15 mouse cellular contexts compared by ENCODE assay signal in the genomic region with DNA sequence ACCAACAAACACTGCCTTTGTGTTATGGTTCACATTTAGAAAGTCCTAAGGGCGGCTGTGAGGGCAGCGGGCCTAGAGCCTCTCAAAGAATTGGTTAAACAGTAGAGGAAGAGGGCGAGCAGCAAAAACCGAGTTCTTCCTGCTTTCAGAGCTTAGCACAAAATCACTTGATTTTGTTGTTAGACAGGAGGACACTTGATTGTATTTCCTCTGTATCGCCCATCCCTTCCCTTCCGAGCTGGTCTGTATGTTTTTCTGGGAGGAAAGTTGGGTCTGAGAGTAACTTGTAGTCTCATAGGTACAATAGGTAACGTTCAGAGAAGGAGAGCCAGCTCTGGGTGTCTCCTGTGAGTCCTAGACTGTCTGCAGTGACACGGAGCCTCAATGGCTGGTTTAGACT.
"Had no signal": no experiment of that assay in that cellular context is flagged by ENCODE, and none has a peak within 500 bp of the region (broad histone marks: within the 10 kb centered on the region; RNA-seq: fewer than 3 reads in every experiment).

No protein-coding gene starts in this region.

- H3K27ac ChIP-seq: kidney, embryonic 15.5 days; left cerebral cortex, adult 2 months; liver, embryonic 14.5 days; midbrain, embryonic 13.5 days; neural tube, embryonic 13.5 days had no signal

- ATAC-seq: intestine, embryonic 16.5 days; midbrain, embryonic 13.5 days had no signal

- H3K4me1 ChIP-seq: kidney, embryonic 15.5 days; midbrain, embryonic 13.5 days; neural tube, embryonic 13.5 days had no signal

- H3K4me3 ChIP-seq: kidney, embryonic 15.5 days; left cerebral cortex, adult 2 months; midbrain, embryonic 13.5 days; myocyte; neural tube, embryonic 13.5 days had no signal

- H3K27me3 ChIP-seq: kidney, embryonic 15.5 days; midbrain, embryonic 13.5 days; neural tube, embryonic 13.5 days had no signal

- DNase-seq: kidney, adult 2 months; kidney, postnatal 25 days; lung, adult 18-20 months; lung, postnatal 36 days; retina, postnatal 1 day; right cerebral cortex, postnatal 4 days; spleen, adult 18-20 months; thymus, postnatal 14 days had no signal
